Mouse (Mus musculus) urinary bladder, postnatal 10 days (tissue): ENCODE measurements around the gene Zfp827.
A peak's percentile ranks its signal among the peaks of the same experiment; 100 is the strongest.

Experiments used
- DNase-seq: peaks from one replicate; pipeline ENCODE4 v3.0.0; 2022; ENCODE audit warnings: low spot score

The Zfp827 gene

DNA sequence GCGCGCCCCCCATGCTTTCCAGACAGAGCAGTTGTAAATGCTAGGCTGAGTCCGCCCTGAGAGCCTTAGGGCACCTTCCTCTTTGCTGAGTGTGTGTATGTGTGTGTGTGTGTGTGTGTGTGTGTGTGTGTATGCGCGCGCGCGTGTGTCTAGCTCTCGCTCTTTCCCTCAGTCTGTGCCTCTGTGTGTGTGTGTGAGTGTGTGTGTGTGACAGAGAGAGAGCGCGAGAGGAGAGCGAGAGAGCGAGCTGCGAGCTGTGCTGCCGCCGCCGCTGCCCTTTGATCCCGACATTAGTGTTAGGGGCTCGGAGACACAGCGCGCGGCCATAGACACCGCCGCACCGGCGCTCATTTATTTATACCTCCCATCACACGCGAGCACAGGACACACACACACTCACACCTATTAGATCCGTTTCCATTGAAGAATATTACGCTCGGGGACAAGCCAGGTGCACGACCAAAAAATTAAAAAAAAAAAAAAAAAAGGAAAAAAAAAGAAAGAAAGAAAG is at the start of gene Zfp827:
Gene Zfp827, plus strand, starts transcription at position 461 of the 511 bp plus-strand sequence.
- DNase-seq, result peak; percentile 32

DNA sequence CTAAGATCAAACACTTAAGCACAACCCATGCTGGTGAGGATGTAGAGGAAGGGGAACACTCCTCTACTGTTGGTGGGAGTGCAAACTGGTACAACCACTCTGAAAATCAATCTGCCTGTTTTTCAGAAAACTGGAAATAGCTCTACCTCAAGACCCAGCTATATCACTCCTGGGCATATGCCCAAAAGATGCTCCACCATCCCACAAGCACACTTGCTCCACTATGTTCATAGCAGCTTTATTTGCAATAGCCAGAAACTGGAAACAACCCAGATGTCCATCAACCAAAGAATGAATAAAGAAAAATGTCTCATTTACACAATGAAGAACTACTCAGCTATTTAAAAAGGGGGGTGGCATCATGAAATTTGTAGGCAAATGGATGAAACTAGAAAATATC is 23.9 kb upstream of the Zfp827 start:
- no peak for DNase-seq

DNA sequence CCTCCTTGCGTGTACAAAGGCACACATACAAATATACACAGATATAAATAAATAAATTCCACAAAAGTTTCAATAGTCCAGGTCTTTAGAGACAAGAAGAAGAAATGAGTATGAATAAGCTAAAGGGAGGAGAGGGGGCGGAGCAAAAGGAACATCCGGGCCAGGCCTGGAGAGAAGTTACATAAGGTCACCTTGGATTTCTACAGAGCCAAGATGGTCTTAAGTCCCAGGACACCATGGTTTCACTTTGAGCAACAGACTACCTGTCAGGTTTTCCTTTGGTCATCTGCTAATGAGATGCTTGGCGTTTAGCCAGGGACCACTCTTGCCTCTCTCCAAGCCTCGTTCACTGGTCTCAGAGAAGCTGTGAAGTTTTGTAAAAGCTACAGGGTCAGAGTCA is 13.2 kb upstream of the Zfp827 start:
- DNase-seq, result no peak

DNA sequence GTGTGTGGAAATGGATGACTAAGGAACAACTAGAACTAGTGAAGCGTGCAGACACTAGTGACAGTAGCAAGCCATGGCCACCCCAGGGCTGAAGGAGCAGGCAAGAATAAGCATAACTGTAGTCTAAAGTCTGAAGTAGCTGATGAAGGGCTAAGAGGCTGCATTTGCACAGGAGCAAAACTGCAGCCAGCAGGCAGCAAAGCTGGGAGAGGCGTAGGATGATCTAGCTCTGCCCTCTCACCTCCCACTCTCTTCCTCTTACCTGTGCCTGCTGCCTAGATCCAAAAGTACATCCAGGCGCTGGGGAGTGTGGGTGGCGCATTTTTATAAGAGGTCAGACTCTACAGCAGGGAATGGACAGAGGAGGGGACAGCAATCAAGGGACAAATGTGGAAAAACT is 12.2 kb upstream of the Zfp827 start:
- no peak for DNase-seq

DNA sequence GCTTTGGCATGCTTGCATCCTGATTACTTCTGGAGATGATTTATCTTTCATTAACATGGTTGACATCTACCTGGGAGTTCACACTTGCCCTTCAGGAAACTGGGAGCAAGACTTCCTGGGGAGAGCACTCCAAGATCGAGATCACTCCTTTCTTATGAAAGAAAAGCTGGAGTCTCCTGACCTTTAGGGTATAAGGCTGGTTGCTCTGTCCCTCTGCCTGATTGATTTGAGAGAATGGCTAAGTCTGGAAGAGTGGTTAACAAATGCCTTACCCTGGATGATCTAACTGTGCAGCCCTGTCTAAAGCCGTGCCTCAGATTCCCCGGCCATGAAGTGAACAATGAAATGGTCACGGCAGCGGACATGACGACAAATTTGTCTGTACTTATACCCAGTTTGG is 11.7 kb upstream of the Zfp827 start:
- DNase-seq, result no peak

DNA sequence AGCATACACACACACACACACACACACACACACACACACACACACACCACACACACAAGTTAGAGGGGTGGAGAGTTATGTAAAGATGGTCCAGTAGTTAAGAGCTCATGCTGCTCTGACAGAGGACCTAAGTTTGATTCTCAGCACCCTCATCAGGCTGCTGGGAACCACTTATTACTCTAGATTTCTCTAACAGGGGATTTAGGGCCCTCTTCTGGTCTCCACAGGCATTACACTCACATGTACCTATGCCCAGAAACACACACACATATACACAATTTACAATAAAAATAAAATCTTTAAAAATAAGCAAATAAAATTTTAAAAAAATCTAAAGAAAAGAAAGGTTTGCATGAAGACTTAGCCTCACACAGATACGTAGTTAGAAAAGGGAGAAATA is 4.3 kb upstream of the Zfp827 start:
- no peak for DNase-seq

DNA sequence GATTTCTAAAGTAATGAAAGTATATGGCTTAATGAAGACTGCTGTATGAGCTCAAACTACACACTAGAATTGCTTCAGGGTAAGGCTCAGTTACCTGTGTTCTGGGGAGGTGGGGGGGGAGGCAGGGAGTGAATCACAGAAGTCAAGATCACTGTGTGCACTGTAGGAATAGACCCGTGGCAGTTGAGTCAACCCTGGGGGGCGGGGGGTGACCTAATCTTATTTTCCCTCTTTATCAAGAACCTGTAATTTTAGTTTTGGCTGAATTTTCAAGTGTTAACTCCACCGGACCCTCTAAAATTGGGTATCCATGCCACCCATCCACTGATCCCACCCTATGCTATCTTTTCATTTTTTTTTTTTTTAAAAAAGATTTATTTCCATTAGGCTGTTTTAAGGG is 918 bp upstream of the Zfp827 start:
- no peak for DNase-seq

DNA sequence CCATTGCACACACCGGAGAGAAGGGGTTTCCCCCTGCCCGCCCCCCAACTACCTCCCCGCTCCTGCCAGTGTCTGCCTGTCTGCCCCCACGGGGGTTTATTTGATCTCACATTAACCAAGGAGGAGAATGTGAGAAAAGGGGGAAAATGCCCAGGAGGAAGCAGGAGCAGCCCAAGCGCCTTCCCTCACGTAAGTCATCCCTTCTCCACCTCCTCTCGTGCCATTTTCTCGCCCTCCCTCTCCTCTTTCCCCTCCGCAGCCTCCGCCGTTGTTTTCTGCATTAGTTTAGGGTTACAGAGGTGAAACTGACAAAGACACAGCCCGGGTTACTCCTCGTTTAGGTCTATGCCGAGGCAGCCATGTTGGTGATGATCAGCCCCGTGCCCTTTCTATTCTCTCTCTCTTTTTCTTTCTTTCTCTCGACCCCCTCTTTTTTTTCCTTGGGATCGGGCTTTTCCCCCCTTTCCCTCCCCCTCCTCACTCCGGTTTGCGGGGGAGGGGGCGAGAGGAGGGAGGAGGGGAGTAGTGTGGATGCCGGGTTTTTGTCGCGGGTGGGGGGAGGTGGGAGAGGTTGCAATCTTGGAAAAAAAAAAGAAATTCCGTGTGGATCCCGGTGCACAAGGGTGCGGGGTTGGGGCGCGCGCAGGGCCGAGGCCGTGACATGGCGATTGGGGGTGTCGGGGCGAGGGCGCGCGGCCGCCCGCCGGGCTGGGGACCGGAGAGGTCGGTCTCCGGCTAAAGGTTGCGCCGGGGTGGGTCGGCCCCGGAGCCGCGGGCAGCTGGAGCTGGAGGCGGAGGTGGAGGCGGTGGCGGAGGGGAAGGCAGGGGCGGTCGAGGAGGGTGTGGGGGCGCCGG is 531 bp downstream of the Zfp827 start:
- DNase-seq, result peak; percentile 26

DNA sequence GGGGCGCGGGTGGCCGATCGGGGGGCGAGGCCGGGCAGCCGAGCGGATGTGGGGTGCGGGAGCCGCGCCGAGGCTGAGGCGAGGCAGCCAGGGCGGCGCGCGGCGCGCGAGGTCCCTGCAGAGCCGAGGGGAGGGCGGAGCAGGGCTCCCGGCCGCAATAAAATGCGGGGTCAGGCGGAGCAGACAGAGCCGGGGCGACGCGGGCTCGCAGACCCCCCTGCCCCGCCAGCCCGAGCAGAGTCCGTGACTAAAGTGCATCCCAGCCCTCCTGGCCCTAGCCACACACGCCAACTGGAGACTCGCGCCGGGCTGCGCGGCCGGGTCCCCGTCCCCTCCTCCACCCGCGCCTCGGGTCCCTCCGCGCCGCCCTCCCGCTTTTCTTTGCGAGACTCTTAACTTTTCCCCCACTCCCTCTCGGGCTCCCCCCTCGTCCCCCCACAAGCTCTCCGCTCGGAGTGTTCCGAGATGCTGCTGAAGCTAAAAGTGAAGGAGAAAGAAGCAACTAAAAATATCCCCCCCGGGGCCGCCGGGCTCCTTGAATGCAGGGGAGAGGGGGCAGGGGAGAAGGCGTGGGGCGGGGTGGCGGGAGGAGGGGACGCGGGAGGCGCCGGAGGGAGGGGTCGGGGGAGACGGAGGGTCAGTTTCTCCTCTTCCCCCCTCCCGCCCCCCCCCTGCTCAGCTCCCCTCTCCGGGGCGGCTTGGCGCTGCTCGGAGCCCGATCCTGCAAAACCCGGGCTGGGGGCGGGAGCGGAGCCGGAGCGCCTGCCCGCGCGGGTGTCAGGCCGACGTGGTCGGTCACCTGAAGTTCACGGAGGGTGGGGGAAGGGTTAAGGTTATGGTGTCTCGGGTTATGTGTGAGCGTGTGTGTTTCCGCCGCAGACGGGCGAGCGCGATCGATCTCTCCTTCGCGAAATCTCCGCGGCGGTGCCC is 1.4 kb downstream of the Zfp827 start:
- peak; percentile 47 for DNase-seq

DNA sequence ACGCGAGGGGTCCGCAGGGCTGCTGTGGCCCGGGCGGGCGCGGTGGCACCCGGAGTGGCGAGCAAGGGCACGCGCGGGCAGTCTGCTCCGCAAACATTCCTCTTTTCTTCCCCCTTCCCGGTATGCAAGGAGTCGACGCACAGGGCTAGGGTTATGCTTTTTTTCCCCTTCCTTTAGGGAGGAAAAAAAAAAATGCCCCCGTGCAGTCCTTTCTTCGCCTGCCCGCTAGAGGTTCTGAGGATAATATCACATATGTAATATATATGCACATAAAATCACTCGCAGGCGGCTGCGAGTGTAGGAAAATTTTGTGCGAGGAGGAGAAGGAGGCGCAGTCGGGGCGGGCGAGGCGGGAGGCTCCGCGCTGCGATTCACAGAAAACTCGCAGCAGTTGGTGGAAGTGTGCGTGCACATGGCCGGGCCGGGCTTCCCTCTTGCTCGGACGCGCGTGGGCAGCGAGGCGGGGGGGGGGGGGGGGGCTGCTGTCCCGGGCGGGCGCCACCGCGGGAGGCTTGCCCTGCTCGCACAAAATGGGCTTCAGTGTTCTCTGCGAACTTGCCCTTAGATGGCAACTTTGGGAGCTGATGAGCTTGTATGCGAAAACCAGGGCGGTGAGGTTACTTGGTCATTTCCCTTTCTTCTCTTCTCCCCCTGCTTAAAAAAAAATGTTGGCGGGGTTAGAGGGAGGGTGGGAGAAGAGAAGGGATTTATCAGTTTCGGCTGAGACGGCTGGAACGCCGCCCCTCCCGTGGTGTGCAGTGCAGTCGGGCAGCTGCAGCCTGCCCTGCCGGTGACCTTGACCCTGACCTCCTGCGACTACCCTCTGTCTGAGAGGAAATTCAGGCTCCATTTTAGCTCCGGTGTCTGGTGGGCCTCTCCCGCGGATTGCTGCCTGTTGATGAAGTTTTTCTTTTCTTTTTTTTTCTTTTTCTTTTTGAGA is 2.4 kb downstream of the Zfp827 start:
- DNase-seq, result no peak

DNA sequence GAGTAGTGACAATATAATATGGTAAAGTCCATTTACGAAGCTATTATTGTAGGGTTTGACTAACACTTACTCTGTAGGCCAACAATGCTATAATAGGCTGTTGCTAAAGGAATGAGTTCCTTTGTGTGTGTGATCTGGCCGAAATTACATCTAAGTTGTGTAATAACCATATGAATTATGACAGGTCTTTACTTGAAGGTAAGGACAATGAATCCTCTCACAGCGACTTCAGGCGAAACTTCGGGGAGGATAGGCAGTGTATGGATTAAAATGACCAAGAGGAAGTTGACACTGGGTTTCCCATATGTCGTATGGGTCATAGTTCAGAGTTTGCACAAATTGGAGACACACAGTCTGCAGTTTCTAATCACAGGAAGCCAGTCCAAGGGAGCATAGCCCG is 9.3 kb downstream of the Zfp827 start:
- DNase-seq, result no peak

DNA sequence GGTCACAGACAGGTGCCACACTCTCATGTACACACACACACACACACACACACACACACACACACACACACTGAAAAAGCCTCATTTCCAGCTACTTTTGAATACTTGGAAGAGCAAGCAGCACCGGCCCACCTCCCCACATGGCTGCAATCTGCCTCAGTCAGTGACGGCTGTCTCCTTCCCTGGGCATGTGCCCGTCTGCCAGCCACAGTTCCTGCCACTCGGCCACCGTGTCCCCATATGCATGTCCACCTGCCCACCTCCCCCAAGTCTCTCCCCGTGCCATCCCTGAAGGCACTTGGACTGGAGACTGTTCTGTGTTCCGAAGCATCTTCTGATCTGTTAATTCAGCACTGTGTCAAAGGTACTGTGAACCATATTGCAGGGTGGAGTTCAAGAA is 9.8 kb downstream of the Zfp827 start:
- no peak for DNase-seq

DNA sequence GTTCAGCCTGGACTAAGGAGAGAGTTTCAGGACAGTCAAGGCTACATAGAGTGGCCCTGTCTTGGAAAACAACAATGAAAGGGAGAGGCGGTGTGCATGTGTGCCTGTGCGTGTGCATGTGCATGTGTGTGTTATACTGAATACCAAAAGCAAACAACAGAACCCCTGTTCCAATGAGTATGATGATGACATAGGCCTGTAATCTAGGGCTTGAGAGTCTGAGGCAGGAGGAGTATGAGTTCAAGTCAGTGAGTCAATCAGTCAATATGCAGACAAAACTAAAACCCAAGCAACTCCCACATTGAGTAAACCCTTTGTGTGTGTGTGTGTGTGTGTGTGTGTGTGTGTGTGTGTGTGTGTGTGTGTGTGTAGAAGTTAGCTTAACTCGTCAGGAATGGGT is 13.2 kb downstream of the Zfp827 start:
- no peak for DNase-seq

DNA sequence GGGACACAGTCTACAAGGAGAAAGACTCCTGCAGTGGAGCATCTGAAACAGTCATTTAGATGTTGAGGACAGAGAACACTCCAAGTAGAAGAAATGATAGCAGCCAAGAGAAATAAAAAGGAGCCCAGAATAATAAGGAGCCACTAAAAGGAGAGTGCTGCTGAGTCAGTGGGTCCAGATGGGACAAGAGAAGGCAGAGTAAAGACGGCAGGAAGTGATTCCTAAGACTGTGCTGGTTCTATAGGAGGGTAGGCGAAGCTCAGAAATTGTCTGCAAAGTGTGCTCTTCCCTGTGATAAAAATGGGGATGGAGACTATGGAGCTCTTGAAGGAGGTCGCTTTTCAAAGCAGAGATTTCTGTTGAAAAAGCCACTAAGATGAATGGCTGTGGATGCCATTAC is 14.0 kb downstream of the Zfp827 start:
- no peak for DNase-seq

DNA sequence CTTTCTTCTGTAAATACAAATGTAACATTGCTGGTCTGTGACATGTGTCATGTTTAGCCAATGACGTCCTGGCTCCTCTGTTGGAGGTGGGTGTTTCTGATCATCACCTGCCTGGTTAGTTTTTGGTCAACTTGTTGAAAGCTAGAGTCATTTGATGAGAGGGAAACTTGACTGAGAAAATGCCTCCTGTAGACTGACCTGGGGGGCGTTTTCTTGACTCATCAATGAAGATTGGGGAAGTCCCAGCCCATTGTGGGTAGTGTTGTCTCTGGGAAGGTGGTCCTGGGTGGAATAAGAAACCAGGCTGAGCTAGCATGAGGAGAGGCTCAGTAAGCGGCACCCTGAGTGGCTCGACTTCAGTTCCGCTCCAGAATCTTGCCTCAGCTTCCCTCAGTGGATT is 16.4 kb downstream of the Zfp827 start:
- DNase-seq, result no peak

DNA sequence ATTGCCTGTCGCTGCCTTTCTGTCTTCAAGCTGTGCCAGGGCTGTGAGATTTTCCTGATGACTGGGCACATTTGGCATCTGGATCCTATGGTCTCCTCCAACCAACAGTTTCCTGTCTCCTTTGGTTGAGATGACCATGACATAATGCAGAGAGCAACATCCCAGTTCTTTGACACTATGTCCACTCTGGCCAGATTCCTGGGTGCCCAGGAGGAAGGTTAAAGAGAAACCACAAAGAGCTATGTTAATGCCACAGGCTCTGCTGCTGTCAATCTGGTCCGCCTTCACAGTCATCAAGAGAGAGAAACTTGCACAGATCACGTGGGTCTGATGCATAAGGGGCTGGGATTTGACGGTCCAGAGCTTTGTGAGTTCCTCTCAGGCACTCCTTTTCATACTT is 18.4 kb downstream of the Zfp827 start:
- no peak for DNase-seq

DNA sequence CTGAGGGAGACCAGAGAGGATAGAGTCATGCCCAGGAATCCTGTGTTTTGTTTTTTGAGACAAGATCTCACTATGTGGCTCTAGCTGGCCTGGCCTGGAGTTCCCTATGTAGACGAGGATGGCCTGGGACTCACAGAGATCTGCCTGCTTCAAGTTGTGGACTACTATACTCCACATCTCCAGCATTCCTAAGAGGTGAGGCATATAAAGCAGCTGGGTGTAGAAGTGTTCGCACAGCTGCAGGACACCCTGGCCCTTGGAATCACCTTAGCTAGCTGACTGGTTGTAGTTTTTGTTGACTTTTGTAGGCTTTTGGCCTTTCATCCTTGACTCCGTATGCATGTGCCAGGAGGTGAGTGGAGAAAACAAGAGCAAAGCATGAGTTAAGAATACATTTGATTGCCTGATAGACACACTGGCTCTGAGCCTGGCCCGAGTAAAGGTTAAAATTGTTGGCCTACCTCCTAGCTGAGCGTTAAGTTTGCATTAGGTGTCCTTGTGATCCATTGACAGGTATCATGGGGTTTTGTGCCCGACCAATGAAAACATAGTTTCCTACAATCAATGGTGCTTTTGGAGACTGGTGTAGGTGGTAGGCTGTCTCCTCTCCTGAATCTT is 20.3 kb downstream of the Zfp827 start:
- DNase-seq, result no peak

DNA sequence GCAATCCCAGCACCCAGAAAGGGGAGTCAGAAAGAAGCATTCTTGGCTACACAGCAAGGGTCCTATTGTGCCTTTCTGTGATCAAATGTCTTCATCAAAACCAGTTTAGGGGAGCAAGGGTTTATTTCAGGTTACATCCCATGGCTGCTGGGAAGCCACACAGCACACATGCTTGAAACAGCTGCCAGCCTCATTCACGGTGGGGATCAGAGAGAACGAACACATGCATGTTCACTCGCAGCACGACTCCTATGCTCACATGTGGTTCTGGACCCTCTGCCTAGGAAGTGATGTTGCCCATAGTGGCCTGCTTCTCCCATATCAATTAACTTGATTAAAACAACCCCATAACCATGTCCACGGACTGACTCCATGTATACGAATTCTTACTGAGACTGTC is 26.0 kb downstream of the Zfp827 start:
- no peak for DNase-seq

DNA sequence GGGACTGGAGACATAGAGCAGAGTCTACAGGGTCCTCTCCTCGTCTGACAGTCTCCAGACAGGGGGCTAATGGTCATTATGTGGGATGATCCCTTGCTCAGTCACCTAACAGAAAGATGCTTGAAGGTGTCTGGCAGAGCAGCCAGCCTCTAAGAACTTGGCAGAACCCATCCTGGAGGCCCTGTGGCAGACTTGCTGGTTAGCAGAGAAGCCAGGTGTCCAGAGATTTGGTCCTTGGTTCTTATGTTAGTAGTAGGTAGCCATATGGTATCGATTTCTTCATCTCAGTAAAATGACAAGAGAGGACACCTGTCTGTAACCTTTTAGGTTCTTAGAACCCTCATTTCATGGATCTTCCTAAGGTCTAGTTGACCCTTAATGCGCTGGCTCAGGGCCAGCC is 28.9 kb downstream of the Zfp827 start:
- DNase-seq, result no peak

DNA sequence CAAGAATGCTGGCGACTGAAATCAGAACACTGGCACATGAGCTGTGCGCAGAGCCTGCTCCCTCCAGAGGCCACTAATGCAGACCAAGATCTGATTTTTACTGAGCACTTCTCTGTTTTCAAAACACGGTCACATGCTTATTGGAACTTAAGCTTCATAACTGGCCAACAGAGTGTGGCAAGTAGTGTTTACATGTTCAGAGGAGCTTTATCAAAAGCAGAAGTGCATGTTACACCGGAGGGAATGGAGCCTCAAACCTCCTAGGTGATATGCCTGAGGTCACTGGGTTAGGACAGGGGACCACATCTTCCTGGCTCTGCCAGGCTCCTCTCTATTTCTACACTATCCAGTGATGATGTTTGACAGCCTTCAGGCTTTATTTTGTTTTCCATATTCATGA is 31.1 kb downstream of the Zfp827 start:
- DNase-seq, result no peak

DNA sequence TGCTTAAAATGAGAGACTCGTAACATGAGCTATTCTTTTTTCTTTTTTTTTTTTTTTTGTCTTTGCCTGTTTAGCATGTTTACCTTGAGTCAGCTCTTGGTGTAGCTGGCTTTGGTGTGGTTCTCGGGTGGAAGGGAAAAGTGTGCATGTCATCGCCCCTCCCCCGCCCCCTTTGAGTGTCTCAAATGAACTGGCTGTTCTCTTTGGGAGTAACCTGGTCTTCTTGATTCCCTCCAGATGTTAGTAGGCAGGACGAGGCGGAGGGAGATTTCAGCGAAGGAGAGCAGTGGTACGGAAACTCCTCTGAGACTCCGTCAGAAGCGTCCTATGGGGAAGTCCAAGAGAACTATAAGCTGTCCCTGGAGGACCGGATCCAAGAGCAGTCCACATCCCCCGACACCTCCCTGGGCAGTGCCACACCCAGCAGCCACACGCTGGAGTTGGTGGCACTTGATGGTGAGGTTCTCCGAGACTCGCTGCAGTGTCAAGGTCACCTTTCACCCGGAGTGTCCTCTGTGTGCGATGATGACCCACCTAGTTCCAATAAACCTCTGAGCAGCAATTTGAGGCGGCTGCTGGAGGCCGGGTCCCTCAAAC is 31.9 kb downstream of the Zfp827 start:
- no peak for DNase-seq
